Mouse (Mus musculus) hindbrain, embryonic 10.5 days (tissue): Measurements from ENCODE around the gene Lpcat4. TPM values are rescaled to one million over a fixed set of nuclear protein-coding genes. Genes with fewer than 3 reads are reported as not detected.

Experiments
- DNase-seq: peaks from one replicate; pipeline ENCODE4 v3.0.0-alpha.2; 2017; ENCODE audit warnings: low spot score
- H3K27ac ChIP-seq: fragments of 300-500 bp; sonication (generic); 2 replicates; pipeline ENCODE4 v1.5.1; 2016; ENCODE audit warnings: mild to moderate bottlenecking, moderate library complexity
- H3K27me3 ChIP-seq: fragments of 300-500 bp; sonication (generic); 2 replicates; pipeline ENCODE4 v1.6.1; 2016; ENCODE audit warnings: mild to moderate bottlenecking; ENCODE audit not compliant: poor library complexity, insufficient read depth, severe bottlenecking
- H3K36me3 ChIP-seq: fragments of 300-500 bp; sonication (generic); 2 replicates; pipeline ENCODE4 v1.6.1; 2016; ENCODE audit warnings: mild to moderate bottlenecking, moderate library complexity
- H3K4me1 ChIP-seq: fragments of 300-500 bp; sonication (generic); replicated peaks from 2 replicates; pipeline ENCODE4 v1.6.1; 2016; ENCODE audit warnings: mild to moderate bottlenecking
- H3K4me3 ChIP-seq: fragments of 300-500 bp; sonication (generic); 2 replicates; pipeline ENCODE4 v1.5.1; 2016; ENCODE audit warnings: mild to moderate bottlenecking, moderate library complexity
- H3K9me3 ChIP-seq: fragments of 300-500 bp; sonication (generic); 2 replicates; pipeline ENCODE4 v1.6.1; 2016; ENCODE audit warnings: mild to moderate bottlenecking, moderate library complexity
- WGBS: fragments of 180-500 bp; shearing (Covaris S2); methylation state at CpG from one replicate; pipeline ENCODE4 v1.1.7; 2016; 5-methylcytosine and 5-hydroxymethylcytosine counted together
- polyA plus RNA-seq: library from polyadenylated mRNA; unstranded; fragments of >200 nt; fragmentation: Nextera tagmentation; extraction: Ambion mirVana; gene quantifications from 2 replicates; pipeline ENCODE4 v1.2.1, GENCODE M21; 2016

The Lpcat4 gene
- polyA plus RNA-seq: 13.3 and 14.8 TPM in 2 replicates

DNA sequence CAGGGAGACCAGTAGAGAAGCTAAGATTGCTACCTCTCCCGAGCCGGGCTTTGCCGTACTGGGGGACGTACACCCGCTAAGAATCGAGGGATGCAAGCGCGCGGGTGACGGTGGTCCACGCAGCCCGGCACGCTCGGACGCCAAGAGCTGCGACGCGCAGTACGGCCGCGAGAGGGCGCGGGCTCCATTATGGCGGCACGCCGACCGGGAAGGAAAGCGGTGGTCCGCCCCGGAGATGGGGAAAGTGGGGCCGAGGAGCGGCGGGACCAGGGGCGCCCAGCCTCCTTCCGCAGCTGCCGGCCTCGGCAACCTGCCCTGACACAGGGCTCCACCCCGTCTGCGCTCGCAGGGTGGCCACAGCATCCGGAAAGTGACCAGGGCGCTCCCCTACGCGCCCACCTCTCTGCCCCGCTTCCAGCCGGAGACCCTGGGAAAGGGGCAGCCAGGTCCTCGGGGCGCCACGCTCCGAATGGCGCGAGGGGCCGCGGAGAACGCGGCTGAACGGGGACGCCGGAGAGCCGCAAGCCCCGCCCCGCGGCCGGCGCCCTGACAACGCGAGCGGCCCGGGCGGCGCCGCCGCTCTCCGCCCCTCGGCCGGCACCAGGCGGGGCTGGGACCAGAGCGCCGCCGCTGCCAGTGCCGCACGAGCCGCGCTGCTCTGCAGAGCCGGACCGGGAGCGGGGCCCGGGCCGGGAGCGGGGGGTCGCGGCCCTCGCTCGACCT lies at the start of gene Lpcat4:
TSS of gene Lpcat4 (plus strand) at position 257 of the 723 bp plus-strand sequence.
- Histone ChIP-seq H3K36me3 (peaks cover 13% of the 10 kb centered on the region), H3K9me3 (no peaks in the 10 kb centered on the region), H3K4me1 (peaks cover 30% of the 10 kb centered on the region), H3K27me3 (peaks cover 8% of the 10 kb centered on the region), H3K27ac (peak within 1 kb of the TSS; percentile 95), H3K4me3 (peak within 1 kb of the TSS; percentile 81)
- WGBS: under 1% methylated on average over 94 of the region's 94 CpGs
- peak; percentile 93 for DNase-seq

DNA sequence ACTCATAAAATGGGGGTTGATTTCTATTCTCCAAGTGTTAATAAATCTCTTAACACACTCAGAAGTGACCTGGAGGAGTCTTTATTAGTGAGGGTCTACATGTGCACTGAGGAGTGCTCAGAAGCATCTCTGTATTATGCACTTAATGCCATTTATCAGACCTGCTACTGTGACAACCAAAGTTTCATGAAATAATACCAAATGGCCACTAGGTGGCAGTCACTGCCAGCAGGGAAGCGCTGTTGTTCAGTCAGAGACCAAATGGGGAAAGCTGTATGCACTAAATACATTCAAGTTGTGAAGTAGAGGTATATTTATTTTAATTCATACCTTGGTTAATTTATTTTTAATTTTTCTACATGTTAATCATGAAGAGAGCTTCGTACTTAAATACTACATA lies 42.4 kb upstream of the Lpcat4 start:
- no peak overlapping the region for H3K27ac ChIP-seq
- no peaks in the 10 kb centered on the region for H3K36me3 ChIP-seq
- H3K27me3 ChIP-seq: no peaks in the 10 kb centered on the region
- no peaks in the 10 kb centered on the region for H3K9me3 ChIP-seq
- DNase-seq: peak; percentile 14
- H3K4me3 ChIP-seq: no peak overlapping the region
- H3K4me1 ChIP-seq: no peaks in the 10 kb centered on the region
- WGBS: 2% methylated on average over 2 of the region's 2 CpGs

DNA sequence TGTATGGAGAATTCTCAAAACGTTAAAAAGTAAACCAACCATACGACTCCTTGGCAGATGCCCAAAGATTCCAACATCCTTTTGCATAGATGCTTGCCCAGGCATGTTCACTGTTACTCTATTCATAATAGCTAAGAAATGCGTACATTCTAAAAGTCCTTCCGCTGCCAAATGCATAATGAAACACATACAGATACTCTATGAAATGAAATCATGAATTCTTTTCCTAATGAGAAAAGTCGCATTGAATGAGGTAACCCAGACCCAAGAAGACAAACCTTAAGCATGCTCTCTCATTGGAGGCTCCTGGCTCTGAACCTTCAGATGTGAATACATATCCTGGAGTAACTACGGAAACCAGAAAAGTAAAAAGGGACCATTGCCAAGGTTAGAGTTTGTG lies 36.2 kb upstream of the Lpcat4 start:
- no peak overlapping the region for H3K27ac ChIP-seq
- 87% methylated on average over 6 of the region's 6 CpGs for WGBS
- no peaks in the 10 kb centered on the region for H3K4me1 ChIP-seq
- H3K9me3 ChIP-seq: no peaks in the 10 kb centered on the region
- no peak overlapping the region for H3K4me3 ChIP-seq
- no peaks in the 10 kb centered on the region for H3K27me3 ChIP-seq
- H3K36me3 ChIP-seq: no peaks in the 10 kb centered on the region
- DNase-seq: no peak

DNA sequence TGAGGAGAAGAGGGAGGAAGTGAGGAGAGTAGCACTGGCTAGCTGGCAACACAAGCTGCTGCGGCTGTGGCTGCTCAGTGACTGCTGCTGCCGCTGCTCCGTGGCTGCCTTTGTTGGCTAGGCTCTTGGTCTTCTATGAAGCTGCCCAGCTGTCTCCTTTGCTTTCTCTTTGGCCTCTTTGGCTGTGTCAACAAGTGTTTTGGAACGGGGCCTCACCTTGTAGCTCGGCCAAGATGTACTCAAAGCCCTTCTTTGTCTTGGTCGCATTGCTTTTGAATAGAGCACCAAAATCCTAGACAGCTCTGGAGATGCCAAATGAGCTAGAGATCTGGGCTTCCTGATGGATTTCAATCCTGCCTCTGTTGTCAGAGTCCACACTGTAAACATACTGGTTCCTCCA lies 29.1 kb upstream of the Lpcat4 start:
- Histone ChIP-seq H3K27me3 (no peaks in the 10 kb centered on the region), H3K4me1 (no peaks in the 10 kb centered on the region), H3K9me3 (no peaks in the 10 kb centered on the region), H3K36me3 (no peaks in the 10 kb centered on the region), H3K27ac (no peak overlapping the region), H3K4me3 (no peak overlapping the region)
- WGBS: 82% methylated on average over 6 of the region's 6 CpGs
- DNase-seq: no peak

DNA sequence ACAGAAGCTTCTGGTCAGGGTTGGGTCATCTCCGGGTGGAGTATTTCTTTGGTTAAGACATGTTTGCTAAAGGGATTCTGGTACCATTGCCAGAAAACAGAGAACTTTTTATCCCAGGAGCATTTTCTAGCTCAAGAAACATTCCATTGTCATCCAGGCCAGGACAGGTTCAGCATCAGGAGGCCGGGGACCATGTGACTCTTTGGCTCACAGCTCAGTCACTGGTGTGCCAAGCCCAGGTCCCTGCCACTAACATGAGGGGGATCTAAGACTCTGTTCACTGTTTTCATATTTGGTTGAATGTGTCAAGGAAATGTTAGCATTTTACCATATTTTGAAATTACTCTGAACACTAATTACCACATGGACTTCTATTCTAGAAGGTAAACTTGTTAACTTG lies 28.6 kb upstream of the Lpcat4 start:
- Histone ChIP-seq H3K4me1 (no peaks in the 10 kb centered on the region), H3K9me3 (no peaks in the 10 kb centered on the region), H3K36me3 (no peaks in the 10 kb centered on the region), H3K4me3 (no peak overlapping the region), H3K27me3 (no peaks in the 10 kb centered on the region), H3K27ac (no peak overlapping the region)
- 90% methylated on average over 2 of the region's 2 CpGs for WGBS
- no peak for DNase-seq

DNA sequence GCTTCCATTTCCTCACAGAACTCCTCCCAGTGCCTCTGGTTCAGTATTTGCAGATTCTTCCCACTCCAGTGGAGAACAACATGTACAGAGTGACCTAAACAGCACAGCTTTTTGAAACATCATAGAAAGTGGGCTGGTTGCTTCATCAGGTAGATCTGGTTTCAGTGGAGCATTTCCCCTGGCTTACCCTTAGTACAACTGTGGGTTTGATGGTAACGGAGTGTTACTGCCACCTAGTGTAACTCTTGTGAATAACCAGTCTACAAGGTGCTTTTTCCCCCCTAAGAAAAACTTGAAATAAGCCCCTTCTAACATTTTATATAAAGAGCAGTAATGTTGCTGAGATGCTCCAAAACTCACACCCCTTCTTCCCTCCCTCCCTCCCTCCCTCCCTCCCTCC lies 23.3 kb upstream of the Lpcat4 start:
- no peak for DNase-seq
- WGBS: 16% methylated on average over 1 of the region's 1 CpGs

DNA sequence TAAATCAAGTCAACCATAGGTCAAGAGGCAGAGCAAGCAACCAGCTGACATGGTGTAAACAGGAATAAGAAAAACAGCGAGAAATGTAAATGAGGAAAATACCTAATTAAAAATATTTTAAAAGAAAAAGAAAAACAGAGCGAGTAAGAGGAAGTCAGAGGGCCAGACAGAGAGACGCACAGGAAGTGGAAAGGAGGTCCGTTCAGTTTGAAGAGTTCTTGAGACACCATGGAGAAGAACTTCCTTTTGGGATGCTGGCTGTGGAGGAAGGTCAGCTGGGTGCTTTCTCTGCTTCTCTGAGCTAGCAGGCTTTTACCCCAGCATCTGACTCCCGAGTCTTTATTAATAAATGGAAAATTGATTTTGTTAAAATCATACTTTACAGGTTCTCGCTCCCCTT lies 21.7 kb upstream of the Lpcat4 start:
- Histone ChIP-seq H3K4me1 (no peaks in the 10 kb centered on the region), H3K9me3 (no peaks in the 10 kb centered on the region), H3K36me3 (no peaks in the 10 kb centered on the region), H3K4me3 (no peak overlapping the region), H3K27ac (no peak overlapping the region), H3K27me3 (no peaks in the 10 kb centered on the region)
- WGBS: 81% methylated on average over 6 of the region's 6 CpGs
- DNase-seq: no peak

More for the DNA sequence above, 23.3 kb upstream of the Lpcat4 start:
- no peak overlapping the region for H3K4me3 ChIP-seq
- H3K4me1 ChIP-seq: no peaks in the 10 kb centered on the region
- H3K36me3 ChIP-seq: no peaks in the 10 kb centered on the region
- no peaks in the 10 kb centered on the region for H3K27me3 ChIP-seq
- no peak overlapping the region for H3K27ac ChIP-seq
- no peaks in the 10 kb centered on the region for H3K9me3 ChIP-seq

DNA sequence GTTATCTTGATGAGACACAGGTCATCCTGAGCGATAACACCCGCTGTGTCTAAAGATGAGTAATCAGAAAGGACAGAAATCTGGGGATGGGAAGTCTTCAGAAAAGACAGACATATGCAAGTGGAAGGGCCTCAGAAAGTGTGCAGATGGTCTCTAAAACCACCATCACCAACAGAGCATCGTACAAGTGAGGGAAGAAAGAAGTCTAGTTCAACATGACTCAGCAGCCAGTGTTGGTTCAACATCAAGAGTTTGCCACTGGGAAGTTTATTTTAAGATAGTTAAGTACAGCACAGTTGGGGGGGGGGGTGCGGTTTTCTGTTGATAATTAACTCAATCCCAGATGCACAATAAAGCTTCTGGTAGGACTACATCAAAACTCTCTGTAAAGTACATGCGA lies 18.4 kb upstream of the Lpcat4 start:
- 93% methylated on average over 5 of the region's 5 CpGs for WGBS

DNA sequence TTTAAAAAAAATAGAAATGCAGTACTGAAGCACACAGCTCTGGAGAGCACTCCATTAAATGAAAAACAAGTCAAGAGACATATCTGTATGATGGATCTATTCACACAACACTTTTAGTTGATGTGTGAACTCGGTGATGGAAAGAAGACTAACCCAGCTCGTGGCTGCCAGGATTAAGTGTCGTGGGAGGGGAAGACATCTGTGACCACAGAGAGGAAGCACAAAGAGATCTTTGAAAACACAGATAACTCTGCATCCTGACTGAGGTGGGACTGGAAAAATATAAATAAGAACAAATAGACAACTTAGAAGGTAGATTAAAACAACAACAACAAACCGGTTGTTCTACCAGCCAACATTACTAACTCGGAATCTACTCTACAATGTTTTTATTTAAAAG lies 16.7 kb upstream of the Lpcat4 start:
- H3K27me3 ChIP-seq: no peaks in the 10 kb centered on the region
- H3K36me3 ChIP-seq: no peaks in the 10 kb centered on the region
- DNase-seq: no peak
- H3K4me3 ChIP-seq: no peak overlapping the region
- 78% methylated on average over 5 of the region's 5 CpGs for WGBS
- no peak overlapping the region for H3K27ac ChIP-seq
- H3K4me1 ChIP-seq: no peaks in the 10 kb centered on the region
- no peaks in the 10 kb centered on the region for H3K9me3 ChIP-seq

More for the DNA sequence above, 18.4 kb upstream of the Lpcat4 start:
- H3K4me3 ChIP-seq: no peak overlapping the region
- no peak for DNase-seq
- no peak overlapping the region for H3K27ac ChIP-seq
- no peaks in the 10 kb centered on the region for H3K27me3 ChIP-seq
- H3K36me3 ChIP-seq: no peaks in the 10 kb centered on the region
- H3K9me3 ChIP-seq: no peaks in the 10 kb centered on the region
- no peaks in the 10 kb centered on the region for H3K4me1 ChIP-seq

DNA sequence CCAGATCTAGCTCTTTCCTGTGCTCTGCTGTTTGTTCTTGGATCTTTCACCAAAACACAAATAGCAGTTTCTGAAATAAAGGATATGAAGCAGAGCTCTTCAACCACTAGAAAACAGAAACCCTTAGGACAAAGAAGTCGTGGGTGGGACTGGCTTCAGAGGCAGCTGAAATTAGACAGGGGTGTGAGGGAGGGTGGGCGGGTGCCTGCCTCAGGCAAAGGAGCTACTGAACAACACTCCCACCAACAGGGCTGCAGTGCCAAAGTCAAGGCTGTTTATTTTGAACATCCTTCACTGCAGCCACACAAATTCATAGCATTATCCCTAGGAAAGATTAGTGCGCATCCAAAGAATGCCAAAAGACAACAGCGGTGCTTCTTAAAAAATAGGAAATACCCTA lies 14.9 kb upstream of the Lpcat4 start:
- no peaks in the 10 kb centered on the region for H3K9me3 ChIP-seq
- DNase-seq: no peak
- WGBS: 74% methylated on average over 4 of the region's 4 CpGs

DNA sequence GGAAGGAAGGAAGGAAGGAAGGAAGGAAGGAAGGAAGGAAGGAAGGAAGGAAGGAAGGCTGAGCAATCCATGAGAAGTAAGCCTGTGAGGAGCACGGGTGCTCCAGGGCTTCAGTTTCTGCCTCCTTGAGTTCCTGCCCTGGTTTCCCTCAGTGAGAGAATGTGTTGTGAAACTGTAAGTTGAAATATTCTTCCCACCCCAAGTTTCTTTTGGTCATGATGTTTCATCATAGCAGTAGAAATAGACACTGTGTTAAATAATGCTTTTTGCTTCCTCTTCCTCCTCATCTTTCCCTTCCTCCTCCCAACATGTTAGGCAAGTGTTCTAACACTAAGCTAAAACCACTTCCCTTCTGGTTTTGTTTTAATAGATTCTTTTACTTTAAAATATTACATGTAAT lies 6.6 kb upstream of the Lpcat4 start:
- Histone ChIP-seq H3K27me3 (no peaks in the 10 kb centered on the region), H3K36me3 (no peaks in the 10 kb centered on the region), H3K4me1 (no peaks in the 10 kb centered on the region), H3K9me3 (no peaks in the 10 kb centered on the region), H3K27ac (no peak overlapping the region), H3K4me3 (no peak overlapping the region)
- DNase-seq: no peak
- 91% methylated on average over 1 of the region's 1 CpGs for WGBS

More for the DNA sequence above, 14.9 kb upstream of the Lpcat4 start:
- no peak overlapping the region for H3K27ac ChIP-seq
- no peak overlapping the region for H3K4me3 ChIP-seq
- H3K27me3 ChIP-seq: no peaks in the 10 kb centered on the region
- H3K4me1 ChIP-seq: no peaks in the 10 kb centered on the region
- H3K36me3 ChIP-seq: no peaks in the 10 kb centered on the region

DNA sequence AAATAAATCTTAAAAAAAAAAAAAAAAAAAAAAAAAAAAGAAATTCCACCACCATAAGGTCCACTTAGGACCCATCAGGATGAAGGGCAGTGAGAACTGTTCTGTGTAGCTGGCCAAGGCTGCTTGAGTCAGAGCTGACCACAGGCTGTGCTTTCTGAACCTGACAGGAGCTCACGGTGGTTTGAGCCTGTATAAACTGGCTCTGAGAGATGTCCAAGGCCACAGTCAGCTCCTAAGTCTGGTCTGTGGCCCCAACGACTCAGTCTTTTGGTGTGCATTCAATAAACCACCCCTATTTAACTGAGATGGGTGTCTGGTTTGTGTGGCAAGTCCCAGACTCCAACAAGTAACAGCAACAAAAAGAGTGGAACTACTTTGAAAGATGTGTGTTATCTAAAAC lies 2.6 kb upstream of the Lpcat4 start:
- DNase-seq: no peak
- Histone ChIP-seq H3K27me3 (peaks cover 8% of the 10 kb centered on the region), H3K36me3 (no peaks in the 10 kb centered on the region), H3K9me3 (no peaks in the 10 kb centered on the region), H3K4me1 (peaks cover 17% of the 10 kb centered on the region), H3K4me3 (no peak overlapping the region), H3K27ac (no peak overlapping the region)
- WGBS: 86% methylated on average over 2 of the region's 2 CpGs

DNA sequence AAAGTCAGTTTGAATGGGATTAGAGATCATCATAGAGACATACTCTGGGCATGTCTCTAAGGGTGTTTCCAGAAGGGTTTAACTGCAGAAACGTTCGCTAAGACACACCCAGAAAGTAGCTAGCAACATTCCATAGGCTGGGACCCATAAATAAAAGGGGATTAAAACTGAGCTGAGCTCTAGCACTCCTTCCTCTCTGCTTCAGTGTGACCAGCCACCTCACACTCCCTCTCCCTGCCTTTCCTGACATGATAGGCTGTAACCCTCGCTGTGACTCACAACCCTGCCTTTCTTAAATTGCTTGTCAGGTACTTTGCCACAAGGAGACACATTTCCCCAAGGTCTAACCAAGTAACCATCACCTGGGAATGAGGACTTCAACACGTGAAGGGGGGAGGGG lies 1.3 kb upstream of the Lpcat4 start:
- Histone ChIP-seq H3K27me3 (peaks cover 8% of the 10 kb centered on the region), H3K27ac (no peak overlapping the region), H3K4me1 (peaks cover 26% of the 10 kb centered on the region), H3K4me3 (no peak overlapping the region), H3K36me3 (0 out of 2 replicates have a peak, but pooled peaks cover under 1% of the 10 kb centered on the region), H3K9me3 (no peaks in the 10 kb centered on the region)
- 12% methylated on average over 4 of the region's 4 CpGs for WGBS
- no peak for DNase-seq
